Comparison of ENCODE assay signal across 31 mouse cellular contexts in the genomic region with DNA sequence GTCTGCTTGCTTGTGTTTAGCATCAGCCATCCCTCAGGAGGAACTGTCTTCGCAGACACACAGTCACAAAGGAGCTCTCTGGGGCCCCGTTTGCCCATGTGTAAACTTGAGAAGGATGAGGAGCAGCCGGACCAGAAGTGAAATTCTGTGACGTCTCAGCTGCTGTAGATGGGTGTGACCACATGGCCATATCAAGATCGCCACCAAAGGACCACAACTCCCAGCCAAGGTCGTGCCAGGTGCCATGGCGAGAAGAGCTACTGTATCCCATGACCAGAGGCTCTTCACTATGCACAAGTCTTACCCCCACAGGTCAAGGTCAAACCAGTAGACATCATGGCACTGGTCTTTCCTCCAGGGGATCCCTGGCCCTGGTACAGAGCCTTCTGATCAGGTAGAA.
"Had no signal": no experiment of that assay in that cellular context is flagged by ENCODE, and none has a peak within 500 bp of the region (broad histone marks: within the 10 kb centered on the region; RNA-seq: fewer than 3 reads in every experiment).

No protein-coding gene starts in this region.

- H3K9me3 ChIP-seq: limb, embryonic 10.5 days; limb, embryonic 12.5 days; limb, embryonic 13.5 days; limb, embryonic 15.5 days; liver, embryonic 12.5 days; liver, embryonic 13.5 days; liver, embryonic 15.5 days; lung, embryonic 15.5 days; megakaryocyte, embryonic 14.5 days; midbrain, embryonic 12.5 days; midbrain, embryonic 13.5 days; midbrain, embryonic 15.5 days; neural tube, embryonic 12.5 days had no signal

- H3K36me3 ChIP-seq: limb, embryonic 10.5 days; limb, embryonic 12.5 days; limb, embryonic 13.5 days; limb, embryonic 15.5 days; liver, embryonic 12.5 days; liver, embryonic 13.5 days; liver, embryonic 15.5 days; lung, embryonic 15.5 days; midbrain, embryonic 12.5 days; midbrain, embryonic 13.5 days; midbrain, embryonic 15.5 days; neural tube, embryonic 12.5 days had no signal

- H3K4me3 ChIP-seq: left cerebral cortex, adult 2 months; limb, embryonic 10.5 days; limb, embryonic 12.5 days; limb, embryonic 13.5 days; limb, embryonic 15.5 days; liver, embryonic 12.5 days; liver, embryonic 13.5 days; liver, embryonic 15.5 days; lung, embryonic 15.5 days; megakaryocyte, embryonic 14.5 days; midbrain, embryonic 12.5 days; midbrain, embryonic 13.5 days; midbrain, embryonic 15.5 days; myocyte; neural tube, embryonic 12.5 days had no signal

- H3K27ac ChIP-seq: left cerebral cortex, adult 2 months; limb, embryonic 10.5 days; limb, embryonic 12.5 days; limb, embryonic 13.5 days; limb, embryonic 15.5 days; liver, embryonic 12.5 days; liver, embryonic 13.5 days; liver, embryonic 14.5 days; liver, embryonic 15.5 days; lung, embryonic 15.5 days; macrophage; midbrain, embryonic 12.5 days; midbrain, embryonic 13.5 days; midbrain, embryonic 15.5 days; neural tube, embryonic 12.5 days had no signal

- H3K9ac ChIP-seq: limb, embryonic 12.5 days; limb, embryonic 13.5 days; limb, embryonic 15.5 days; liver, embryonic 12.5 days; liver, embryonic 13.5 days; liver, embryonic 14.5 days; liver, embryonic 15.5 days; liver, postnatal 0 days; lung, embryonic 14.5 days; lung, embryonic 15.5 days; midbrain, embryonic 12.5 days; midbrain, embryonic 13.5 days; midbrain, embryonic 15.5 days; neural tube, embryonic 12.5 days had no signal

- H3K4me1 ChIP-seq: liver, embryonic 12.5 days; liver, embryonic 13.5 days; liver, embryonic 15.5 days; neural tube, embryonic 12.5 days had no signal

- ATAC-seq: liver, embryonic 12.5 days; liver, postnatal 0 days; lung, postnatal 0 days; midbrain, embryonic 13.5 days; midbrain, embryonic 15.5 days; midbrain, embryonic 16.5 days had no signal

- H3K4me2 ChIP-seq: limb, embryonic 12.5 days; limb, embryonic 13.5 days; limb, embryonic 15.5 days; liver, embryonic 11.5 days; liver, embryonic 12.5 days; liver, embryonic 13.5 days; liver, embryonic 15.5 days; lung, embryonic 14.5 days; lung, embryonic 15.5 days; midbrain, embryonic 12.5 days; midbrain, embryonic 13.5 days; midbrain, embryonic 15.5 days; neural tube, embryonic 12.5 days had no signal

- H3K27me3 ChIP-seq: limb, embryonic 12.5 days; limb, embryonic 13.5 days; limb, embryonic 15.5 days; liver, embryonic 13.5 days; liver, embryonic 15.5 days; lung, embryonic 15.5 days; midbrain, embryonic 12.5 days; midbrain, embryonic 13.5 days; midbrain, embryonic 15.5 days; neural tube, embryonic 12.5 days had no signal

- DNase-seq: left cerebral cortex, postnatal 4 days; liver; liver, embryonic 13.5 days; liver, postnatal 0 days; lung, adult 18-20 months; lung, adult 2 months; lung, embryonic 14.5 days; lung, postnatal 10 days; lung, postnatal 14 days; lung, postnatal 36 days; lung, postnatal 4 days; midbrain, embryonic 14.5 days had no signal
